Mouse (Mus musculus) bone marrow, adult 2 months (tissue): ENCODE data around the gene Vdac1. TPM values are rescaled to one million over a fixed set of nuclear protein-coding genes. Genes with fewer than 3 reads are reported as not detected.
"Not testable (repeated sequence)": the region's sequence is repeated elsewhere in the genome, so short reads cannot be mapped to it uniquely, and the experiment has no call there.

ENCODE experiments used
- H3K27ac ChIP-seq: fragments of 200-500 bp; 2 replicates; pipeline ENCODE4 v1.5.1; 2012; ENCODE audit warnings: low read depth, mild to moderate bottlenecking, control low read depth, inconsistent platforms, low read length; ENCODE audit not compliant: control insufficient read depth, poor library complexity, insufficient read depth
- H3K4me1 ChIP-seq: fragments of 200-500 bp; 2 replicates; pipeline ENCODE4 v1.6.1; 2011; ENCODE audit warnings: low read length; ENCODE audit not compliant: control insufficient read depth, insufficient read depth
- H3K4me3 ChIP-seq: fragments of 200-500 bp; replicated peaks from 2 replicates; pipeline ENCODE3; 2011; ENCODE audit warnings: mild to moderate bottlenecking, low read depth, low read length, control low read depth; ENCODE audit not compliant: control insufficient read depth
- CTCF ChIP-seq: fragments of 200-500 bp; IDR thresholded peaks from 2 replicates; pipeline ENCODE4 v1.5.1; 2011; ENCODE audit warnings: low read length, control low read depth; ENCODE audit not compliant: control insufficient read depth, insufficient read depth
- POLR2A ChIP-seq: fragments of 200-500 bp; IDR thresholded peaks from 2 replicates; pipeline ENCODE4 v1.6.1; 2011; ENCODE audit warnings: low read depth, mild to moderate bottlenecking, control low read depth, low read length, borderline replicate concordance; ENCODE audit not compliant: control insufficient read depth
- WGBS: fragments of 180-500 bp; shearing (Covaris S2); methylation state at CpG from one replicate; pipeline ENCODE4 v1.1.7; 2018; 5-methylcytosine and 5-hydroxymethylcytosine counted together
- polyA plus RNA-seq: library from polyadenylated mRNA; stranded (reverse); fragments of >200 nt; gene quantifications from 2 replicates; pipeline ENCODE4 v1.2.4, GENCODE M21; 2011; ENCODE audit warnings: low replicate concordance; ENCODE audit not compliant: missing spikeins, insufficient read depth, insufficient read length

The Vdac1 gene
- polyA plus RNA-seq, 1 experiment: 89.4 TPM

DNA sequence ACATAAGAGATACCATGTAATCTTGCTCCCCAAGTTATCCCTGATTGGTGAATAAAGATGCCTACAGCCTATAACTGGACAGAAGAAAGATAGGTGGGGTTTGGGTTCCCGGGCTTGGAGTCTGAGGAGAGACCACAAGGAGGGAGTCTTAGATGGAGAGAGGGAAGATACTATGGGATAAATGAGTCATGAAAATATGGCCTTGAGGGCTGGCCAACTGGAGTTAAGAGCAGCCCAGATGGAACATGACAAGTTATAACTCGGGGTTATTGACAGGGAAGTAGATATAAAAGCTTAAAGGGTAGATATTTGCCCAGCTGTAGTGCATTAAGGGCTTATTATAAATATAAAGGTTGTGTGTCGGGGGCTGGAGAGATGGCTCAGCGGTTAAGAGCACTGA lies 12.5 kb upstream of the Vdac1 start:
- Histone ChIP-seq H3K27ac (no peak overlapping the region), H3K4me1 (peaks cover 1% of the 10 kb centered on the region; the same call in 1 of the 2 replicates), H3K4me3 (no peak overlapping the region)
- TF ChIP-seq POLR2A (no peak), CTCF (no peak)
- WGBS: 78% methylated on average over 4 of the region's 4 CpGs

DNA sequence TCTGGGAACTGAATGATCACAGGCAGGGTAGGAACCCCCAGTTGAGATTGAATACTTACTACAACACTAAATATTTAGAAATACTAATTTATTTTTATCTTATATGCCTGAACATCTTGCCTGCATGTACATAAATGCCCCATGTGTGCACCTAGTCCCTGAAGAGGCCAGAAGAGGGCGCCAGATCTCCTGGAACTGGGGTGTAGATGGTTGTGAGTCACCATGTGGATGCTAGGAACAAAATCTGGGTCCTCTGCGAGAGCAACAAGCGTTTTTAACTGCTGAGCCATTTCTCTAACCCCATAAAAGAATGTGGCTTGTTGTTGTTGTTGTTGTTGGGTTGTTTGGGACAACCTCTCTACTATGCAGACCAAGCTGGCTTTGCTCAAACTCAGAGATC lies 11.9 kb upstream of the Vdac1 start:
- 71% methylated on average over 3 of the region's 3 CpGs for WGBS
- Histone ChIP-seq H3K4me1 (peaks cover 1% of the 10 kb centered on the region; the same call in 1 of the 2 replicates), H3K27ac (no peak overlapping the region), H3K4me3 (no peak overlapping the region)
- TF ChIP-seq POLR2A (no peak), CTCF (peak; percentile 56; the same call in 1 of the 2 replicates)

DNA sequence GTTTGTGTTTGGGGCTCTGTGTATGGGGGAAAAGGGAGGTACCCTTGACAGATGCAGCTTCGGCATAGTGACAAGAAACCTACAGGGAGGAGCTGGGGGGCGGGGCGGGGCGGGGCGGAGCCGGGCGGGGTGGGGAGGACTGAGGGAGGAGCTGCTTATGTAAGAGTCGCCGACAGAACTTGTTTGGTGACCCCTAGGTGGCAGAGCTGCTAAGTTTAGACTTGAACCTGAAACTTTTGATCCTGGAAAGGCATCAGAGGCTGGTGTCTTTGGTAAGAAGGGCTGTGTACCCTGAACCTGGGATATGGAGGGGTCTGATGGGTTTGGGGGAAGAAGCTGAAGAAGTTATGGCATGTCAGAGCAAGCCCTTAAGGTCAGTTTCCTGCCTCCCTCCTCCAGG lies 9.7 kb upstream of the Vdac1 start:
- TF ChIP-seq CTCF: no peak
- no peak for TF ChIP-seq POLR2A
- H3K4me3 ChIP-seq: no peak overlapping the region
- under 1% methylated on average over 9 of the region's 9 CpGs for WGBS
- H3K4me1 ChIP-seq: peaks cover 1% of the 10 kb centered on the region; the same call in 1 of the 2 replicates
- no peak overlapping the region for H3K27ac ChIP-seq

DNA sequence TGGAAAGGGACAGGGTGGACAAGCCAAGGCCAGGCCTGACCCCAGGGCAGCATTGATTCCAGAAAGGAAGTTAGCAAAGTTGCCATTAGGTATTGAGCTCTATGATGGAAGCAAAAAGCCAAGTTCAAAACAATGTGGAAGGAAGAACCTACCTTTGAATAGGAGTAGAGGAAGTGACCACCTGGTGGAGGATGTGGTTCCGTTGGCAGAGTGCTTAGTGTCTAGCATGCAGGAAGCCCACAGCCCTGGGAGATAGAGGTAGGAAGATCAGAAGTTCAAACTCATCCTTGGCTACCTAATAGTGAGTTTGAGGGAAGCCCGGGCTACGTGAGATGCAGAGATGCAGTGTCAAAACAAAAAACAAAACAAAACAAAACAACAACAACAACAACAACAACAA lies 8.4 kb upstream of the Vdac1 start:
- H3K27ac ChIP-seq: no peak overlapping the region
- 71% methylated on average over 3 of the region's 3 CpGs for WGBS
- no peak overlapping the region for H3K4me3 ChIP-seq
- peaks cover 1% of the 10 kb centered on the region; the same call in 1 of the 2 replicates for H3K4me1 ChIP-seq
- no peak for TF ChIP-seq CTCF
- no peak for TF ChIP-seq POLR2A

DNA sequence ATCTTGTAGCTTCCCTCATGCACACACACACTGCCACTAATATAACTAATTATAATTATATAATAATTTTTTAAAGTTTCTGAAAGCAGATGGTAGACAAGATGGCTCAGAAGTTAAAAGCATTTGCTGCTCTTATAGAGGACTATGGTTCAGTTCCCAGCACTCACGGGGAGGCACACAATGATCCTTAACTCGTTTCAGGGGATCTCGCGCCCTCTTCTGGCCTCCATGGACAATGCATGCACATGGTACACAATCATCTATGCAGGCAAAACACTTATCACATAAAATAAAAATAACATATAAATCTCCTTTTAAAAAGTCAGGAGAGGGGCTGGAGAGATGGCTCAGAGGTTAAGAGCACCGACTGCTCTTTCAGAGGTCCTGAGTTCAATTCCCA lies 6.0 kb upstream of the Vdac1 start:
- Histone ChIP-seq H3K4me1 (peaks cover 1% of the 10 kb centered on the region; the same call in 1 of the 2 replicates), H3K27ac (no peak overlapping the region), H3K4me3 (no peak overlapping the region)
- 84% methylated on average over 5 of the region's 5 CpGs for WGBS
- no peak for TF ChIP-seq CTCF
- TF ChIP-seq POLR2A: no peak

DNA sequence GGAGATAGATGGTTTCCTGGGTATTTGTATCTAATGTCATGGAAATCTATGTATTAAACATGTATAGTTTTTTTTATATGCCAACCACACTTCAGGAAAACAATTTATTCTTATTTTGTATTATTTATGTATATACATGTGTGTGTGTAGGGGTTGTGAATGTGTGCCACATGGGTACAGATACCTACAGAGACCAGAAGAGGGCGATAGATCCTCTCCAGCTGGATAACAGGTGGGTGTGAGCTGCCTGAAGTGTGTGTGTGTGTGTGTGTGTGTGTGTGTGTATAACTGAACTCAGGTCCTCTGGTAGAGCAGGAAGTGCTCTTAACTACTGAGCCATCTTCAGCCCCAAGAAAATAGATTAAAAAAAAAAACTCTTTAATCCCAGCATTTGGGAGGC lies 5.1 kb upstream of the Vdac1 start:
- H3K27ac ChIP-seq: no peak overlapping the region
- peaks cover 1% of the 10 kb centered on the region; the same call in 1 of the 2 replicates for H3K4me1 ChIP-seq
- no peak for TF ChIP-seq POLR2A
- no peak for TF ChIP-seq CTCF
- no peak overlapping the region for H3K4me3 ChIP-seq
- 73% methylated on average over 1 of the region's 1 CpGs for WGBS

DNA sequence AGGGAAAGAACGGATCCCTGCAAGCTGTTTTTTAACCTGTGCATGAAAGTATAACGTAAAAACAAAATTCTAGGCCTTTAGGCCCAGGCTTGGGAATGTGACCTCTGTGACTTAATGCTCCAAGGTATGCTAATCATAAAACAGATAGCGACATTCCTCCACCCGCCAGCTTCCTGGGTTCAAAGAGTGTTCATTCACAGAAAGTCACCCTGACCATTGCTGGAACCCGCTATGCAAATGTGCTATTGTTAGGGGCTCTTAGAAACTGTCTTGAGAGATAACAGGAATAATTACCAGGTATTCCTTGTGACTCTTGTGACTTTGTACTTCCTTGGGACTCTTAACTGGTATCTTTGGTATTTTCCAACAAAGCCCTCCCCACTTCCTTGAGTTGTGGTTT lies 3.6 kb upstream of the Vdac1 start:
- WGBS: 88% methylated on average over 5 of the region's 5 CpGs
- H3K4me3 ChIP-seq, H3K27ac ChIP-seq, H3K4me1 ChIP-seq: not testable (repeated sequence)

DNA sequence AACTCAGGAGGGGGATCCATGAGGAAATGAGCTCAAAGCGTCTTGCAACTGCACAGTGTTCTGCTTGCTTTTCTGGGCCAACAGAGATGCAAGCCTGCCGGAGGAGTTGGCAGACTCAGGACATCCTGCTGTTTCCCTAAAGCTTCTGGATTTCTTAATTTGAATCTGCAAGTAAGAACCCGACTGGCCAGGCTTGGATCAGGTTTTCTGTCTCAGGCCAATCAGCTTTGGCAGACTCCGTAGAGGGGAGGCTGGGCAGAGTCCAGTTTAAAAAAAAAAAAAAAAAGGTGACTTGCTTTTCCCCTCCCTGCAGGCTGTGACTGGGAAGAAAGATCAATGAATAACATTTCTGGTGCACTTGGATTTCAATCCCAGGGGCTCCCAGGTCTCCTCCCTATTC lies 2.1 kb upstream of the Vdac1 start:
- no peak overlapping the region for H3K4me3 ChIP-seq
- 77% methylated on average over 4 of the region's 4 CpGs for WGBS
- H3K27ac ChIP-seq: no peak overlapping the region
- no peak for TF ChIP-seq POLR2A
- no peak for TF ChIP-seq CTCF
- peaks cover 2% of the 10 kb centered on the region; the same call in 1 of the 2 replicates for H3K4me1 ChIP-seq
